Mouse (Mus musculus): ENCODE measurements around the gene Pgrmc1. TPM values are rescaled to one million over a fixed set of nuclear protein-coding genes. Genes with fewer than 3 reads are reported as not detected.
A peak's percentile ranks its signal among the peaks of the same experiment; 100 is the strongest.

Pgrmc1 gene
- polyA plus RNA-seq, 1 experiment = 335 TPM

GRCm38 (mm10) chrX:36609117-36609516, 11.1 kb downstream of the Pgrmc1 start:
- DNase-seq (ENCODE audit: low read depth) = no peak
- no peak for TF ChIP-seq CTCF (IDR thresholded peaks at IDR 0.05; ENCODE audit: borderline replicate concordance, extremely low read depth, insufficient read depth, insufficient read length)
- TF ChIP-seq POLR2A (IDR thresholded peaks at IDR 0.05; ENCODE audit: borderline replicate concordance, extremely low read depth, insufficient read depth, insufficient read length, poor library complexity, severe bottlenecking) = no peak

DNA sequence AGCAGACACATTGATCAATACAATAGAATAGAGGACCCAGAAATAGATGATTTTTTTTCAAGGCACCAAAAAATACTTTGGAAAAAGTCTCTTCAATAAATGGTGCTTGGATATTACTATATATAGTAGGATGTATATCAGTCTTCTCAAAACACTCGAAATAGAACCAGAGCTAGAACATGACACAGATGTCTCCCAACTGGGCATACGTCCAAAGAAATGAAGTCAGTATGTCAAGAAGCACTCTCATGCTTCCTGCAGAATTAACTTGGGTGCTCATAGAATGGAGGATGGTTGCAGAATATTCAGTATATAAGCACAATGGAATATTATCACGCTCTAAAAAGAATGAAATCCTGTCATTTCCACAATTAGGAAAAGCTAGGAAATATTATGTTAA, 30.1 kb downstream of the Pgrmc1 start:
- no peak for TF ChIP-seq POLR2A (IDR thresholded peaks at IDR 0.05; ENCODE audit: borderline replicate concordance, extremely low read depth, insufficient read depth, insufficient read length, poor library complexity, severe bottlenecking)
- no peak for TF ChIP-seq CTCF (IDR thresholded peaks at IDR 0.05; ENCODE audit: borderline replicate concordance, extremely low read depth, insufficient read depth, insufficient read length)
- DNase-seq (ENCODE audit: low read depth) = peak; percentile 7

- no peak for DNase-seq (ENCODE audit: low read depth)
- TF ChIP-seq POLR2A (IDR thresholded peaks at IDR 0.05; ENCODE audit: borderline replicate concordance, extremely low read depth, insufficient read depth, insufficient read length, poor library complexity, severe bottlenecking) (no peak), CTCF (IDR thresholded peaks at IDR 0.05; ENCODE audit: borderline replicate concordance, extremely low read depth, insufficient read depth, insufficient read length) (0 out of 2 replicates have a peak, but pooled peaks have one; percentile 12)
Measured at GRCm38 (mm10) chrX:36630771-36631170, 32.8 kb downstream of the Pgrmc1 start.

GRCm38 (mm10) chrX:36640046-36640445, 42.0 kb downstream of the Pgrmc1 start:
- peak; percentile 35 for DNase-seq (ENCODE audit: low read depth)
- TF ChIP-seq CTCF (IDR thresholded peaks at IDR 0.05; ENCODE audit: borderline replicate concordance, extremely low read depth, insufficient read depth, insufficient read length) (no peak), POLR2A (IDR thresholded peaks at IDR 0.05; ENCODE audit: borderline replicate concordance, extremely low read depth, insufficient read depth, insufficient read length, poor library complexity, severe bottlenecking) (no peak)

DNA sequence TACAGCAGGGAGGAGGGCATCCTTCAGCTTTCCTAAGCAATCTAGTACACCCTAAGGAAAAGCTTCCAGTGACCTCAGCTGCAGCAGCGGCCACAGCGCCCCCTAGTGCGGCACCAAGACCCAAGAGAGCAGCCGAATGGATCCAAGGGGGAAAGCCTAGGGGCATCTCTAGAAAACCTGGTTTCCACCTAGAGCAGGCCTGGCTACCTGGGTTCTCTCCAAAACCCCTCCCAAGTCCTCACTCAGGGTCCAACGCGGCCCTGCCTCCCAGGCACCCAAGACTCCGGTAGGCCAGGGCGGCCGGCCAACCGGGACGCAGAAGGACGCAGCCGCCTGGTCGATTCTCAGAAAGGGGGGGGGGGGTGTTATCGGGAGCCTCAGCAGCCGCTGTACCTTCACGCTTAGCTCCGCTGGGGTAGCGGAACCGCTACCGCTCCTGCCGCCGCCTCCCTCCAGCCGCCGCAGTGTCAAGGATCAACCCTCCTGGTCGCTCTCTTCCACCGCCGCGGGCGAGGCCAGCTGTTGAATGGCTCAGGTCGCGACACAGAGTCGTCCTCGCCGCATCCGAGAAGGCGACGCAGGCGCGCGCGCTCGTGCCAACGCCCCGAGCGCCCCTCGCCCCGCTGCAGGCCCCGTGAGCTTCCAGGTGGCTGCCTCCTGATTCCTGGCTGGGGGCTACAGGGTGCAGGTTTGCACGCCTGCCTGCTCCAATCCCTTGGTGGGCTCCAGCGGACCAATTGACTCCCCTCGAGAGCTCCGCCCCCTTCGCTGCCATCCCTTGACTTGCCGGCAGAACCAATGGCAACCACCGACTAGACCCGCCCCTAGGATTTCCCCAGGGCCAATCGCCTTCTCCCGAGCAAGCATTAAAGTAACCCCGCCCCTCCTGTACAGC, 46.9 kb downstream of the Pgrmc1 start, which contains the start of gene Akap17b:
Gene Akap17b, minus strand, starts transcription at position 739 of the 895 bp plus-strand sequence.
- TF ChIP-seq POLR2A (IDR thresholded peaks at IDR 0.05; ENCODE audit: borderline replicate concordance, extremely low read depth, insufficient read depth, insufficient read length, poor library complexity, severe bottlenecking) (0 out of 2 replicates have a peak, but pooled peaks have one; percentile 19), CTCF (IDR thresholded peaks at IDR 0.05; ENCODE audit: borderline replicate concordance, extremely low read depth, insufficient read depth, insufficient read length) (peak; percentile 75)
- peak; percentile 96 for DNase-seq (ENCODE audit: low read depth)

Other genes starting within 250 kb of the Pgrmc1 start
- gene Gm6268, start 196.9 kb upstream of the Pgrmc1 start, polyA plus RNA-seq (2012; rRNA removed) = not detected in 2 replicates
- gene Gm14569, start 106.4 kb upstream of the Pgrmc1 start, polyA plus RNA-seq (2012; rRNA removed) = 0.11 TPM in 1 of 2 replicates, not detected in the other
- gene Akap17b, start 47.2 kb downstream of the Pgrmc1 start, polyA plus RNA-seq (2012; rRNA removed) = 7.1 and 8.5 TPM in 2 replicates
- 0.66 and 0.89 TPM in 2 replicates for gene Slc25a43, start 145.5 kb downstream of the Pgrmc1 start, polyA plus RNA-seq (2012; rRNA removed)
- gene Slc25a5, start 197.4 kb downstream of the Pgrmc1 start, polyA plus RNA-seq (2012; rRNA removed) = 477 and 533 TPM in 2 replicates

All from brain, embryonic 14.5 days (tissue).